Mouse (Mus musculus) gastrocnemius, postnatal 25 days (tissue): ENCODE results near the gene Trim28. TPM values are rescaled to one million over a fixed set of nuclear protein-coding genes. Genes with fewer than 3 reads are reported as not detected.
A peak's percentile ranks its signal among the peaks of the same experiment; 100 is the strongest.

Source experiments
- DNase-seq: peaks from one replicate; pipeline ENCODE4 v3.0.0; 2022
- total RNA-seq, 2 experiments: library from RNA; stranded (reverse); gene quantifications; 1 replicate in 1 of 2; 2 replicates in 1 of 2; pipeline ENCODE4 v1.2.3; 2021

Trim28 gene
- total RNA-seq, 2 experiments from 2014 or later: 59.1 to 60.7 TPM

- DNase-seq: no peak
Observed at GRCm38 (mm10) chr7:12998053-12998452, 861 bp upstream of the Trim28 start, which contains the start of gene Slc27a5. Gene Slc27a5, minus strand, starts transcription at chr7:12998192.

- DNase-seq: no peak
Observed at GRCm38 (mm10) chr7:13001584-13001983, 2.7 kb downstream of the Trim28 start.

GRCm38 (mm10) chr7:13003380-13003779 lies 4.5 kb downstream of the Trim28 start:
- no peak for DNase-seq

GRCm38 (mm10) chr7:13006011-13006410 lies 7.1 kb downstream of the Trim28 start:
- no peak for DNase-seq

GRCm38 (mm10) chr7:13006531-13006930 lies 7.6 kb downstream of the Trim28 start:
- no peak for DNase-seq

- DNase-seq: no peak
Observed at GRCm38 (mm10) chr7:13007341-13008092, 8.6 kb downstream of the Trim28 start.

- peak; percentile 87 for DNase-seq
Observed at GRCm38 (mm10) chr7:13009143-13010004, 10.5 kb downstream of the Trim28 start.

GRCm38 (mm10) chr7:13010005-13010908 lies 11.3 kb downstream of the Trim28 start, which contains the start of gene Zbtb45:
Gene Zbtb45, minus strand, starts transcription at chr7:13010034.
- no peak for DNase-seq

- no peak for DNase-seq
Observed at GRCm38 (mm10) chr7:13013671-13014070, 14.8 kb downstream of the Trim28 start.

- no peak for DNase-seq
Observed at GRCm38 (mm10) chr7:13014275-13014839, 15.4 kb downstream of the Trim28 start.

- no peak for DNase-seq
Observed at GRCm38 (mm10) chr7:13015217-13015616, 16.3 kb downstream of the Trim28 start.

GRCm38 (mm10) chr7:13022773-13023535 lies 24.0 kb downstream of the Trim28 start:
- DNase-seq: peak; percentile 68

GRCm38 (mm10) chr7:13023928-13024731 lies 25.2 kb downstream of the Trim28 start:
- DNase-seq: peak; percentile 91

GRCm38 (mm10) chr7:13024805-13025204 lies 25.9 kb downstream of the Trim28 start:
- peak; percentile 64 for DNase-seq

GRCm38 (mm10) chr7:13025511-13026112 lies 26.7 kb downstream of the Trim28 start:
- no peak for DNase-seq

- no peak for DNase-seq
Observed at GRCm38 (mm10) chr7:13028986-13029385, 30.1 kb downstream of the Trim28 start.

GRCm38 (mm10) chr7:13031069-13031468 lies 32.2 kb downstream of the Trim28 start:
- DNase-seq: no peak

- DNase-seq: no peak
Observed at GRCm38 (mm10) chr7:13031983-13032382, 33.1 kb downstream of the Trim28 start.

- no peak for DNase-seq
Observed at GRCm38 (mm10) chr7:13032541-13032940, 33.6 kb downstream of the Trim28 start.
